Mouse (Mus musculus): ENCODE results near the gene Swt1. TPM values are rescaled to one million over a fixed set of nuclear protein-coding genes. Genes with fewer than 3 reads are reported as not detected.
A peak's percentile ranks its signal among the peaks of the same experiment; 100 is the strongest.

The Swt1 gene
- polyA plus RNA-seq, 1 experiment from 2014 or later: 31.9 TPM

DNA sequence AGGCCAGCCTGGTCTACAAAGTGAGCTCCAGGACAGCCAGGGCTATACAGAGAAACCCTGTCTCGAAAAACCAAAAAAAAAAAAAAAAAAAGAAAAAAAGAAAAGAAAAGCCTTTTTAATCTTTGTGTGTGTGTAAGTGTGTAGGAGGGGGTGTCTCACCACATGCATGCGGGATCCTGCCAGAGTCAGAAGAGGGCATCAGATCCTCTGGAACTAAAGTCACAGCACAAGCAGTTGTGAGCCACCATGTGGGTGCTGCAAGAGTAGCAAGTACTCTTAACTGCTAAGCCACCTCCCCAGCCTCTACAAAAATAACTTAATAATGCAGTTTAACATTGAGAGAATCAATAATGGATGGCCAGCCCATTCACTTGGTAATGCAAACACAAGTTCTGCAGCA lies 22.6 kb upstream of the Swt1 start:
- WGBS: 92% methylated on average over 1 of the region's 2 CpGs
- no peaks in the 10 kb centered on the region for H3K27me3 ChIP-seq (ENCODE audit: control insufficient read depth, insufficient read depth, low read length)
- no peak overlapping the region for H3K9ac ChIP-seq (replicated peaks; ENCODE audit: low read depth, low read length)
- no peak overlapping the region for H3K4me3 ChIP-seq (ENCODE audit: low read depth, low read length)
- no peaks in the 10 kb centered on the region for H3K9me3 ChIP-seq (ENCODE audit: control insufficient read depth, low read depth, low read length)
- H3K27ac ChIP-seq (ENCODE audit: low read length): no peak overlapping the region
- no peak overlapping the region for H3K4me2 ChIP-seq (replicated peaks; ENCODE audit: low read depth, low read length)
- no peaks in the 10 kb centered on the region for H3K4me1 ChIP-seq (ENCODE audit: control insufficient read depth, insufficient read depth, low read length)
- ATAC-seq (ENCODE audit: insufficient number of reproducible peaks, insufficient read depth, low FRiP score, low read depth): no peak
- H3K36me3 ChIP-seq (ENCODE audit: control insufficient read depth, insufficient read depth, low read length): peaks cover 47% of the 10 kb centered on the region

DNA sequence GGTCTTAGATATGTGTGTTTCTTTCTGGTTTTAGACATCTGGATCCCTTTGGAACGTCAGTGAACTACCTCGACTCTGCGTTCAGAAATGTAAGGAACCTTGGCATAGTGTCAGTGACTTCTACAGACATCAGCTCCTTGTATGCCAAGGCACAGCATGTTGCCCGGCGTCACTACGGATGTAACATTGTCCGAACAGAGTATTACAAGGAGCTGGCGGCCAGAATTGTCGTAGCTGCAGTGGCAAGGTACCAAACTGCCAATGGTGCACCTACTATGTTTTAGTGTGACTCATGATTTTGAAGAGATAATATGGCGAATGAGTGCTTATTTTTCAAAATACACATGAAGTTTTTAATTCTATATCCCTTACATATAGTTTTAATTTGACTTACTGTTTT lies 21.6 kb upstream of the Swt1 start:
- Histone ChIP-seq H3K36me3 (ENCODE audit: control insufficient read depth, insufficient read depth, low read length) (peaks cover 54% of the 10 kb centered on the region), H3K9me3 (ENCODE audit: control insufficient read depth, low read depth, low read length) (no peaks in the 10 kb centered on the region), H3K4me3 (ENCODE audit: low read depth, low read length) (no peak overlapping the region), H3K27me3 (ENCODE audit: control insufficient read depth, insufficient read depth, low read length) (no peaks in the 10 kb centered on the region), H3K9ac (replicated peaks; ENCODE audit: low read depth, low read length) (no peak overlapping the region), H3K4me2 (replicated peaks; ENCODE audit: low read depth, low read length) (no peak overlapping the region), H3K27ac (ENCODE audit: low read length) (no peak overlapping the region), H3K4me1 (ENCODE audit: control insufficient read depth, insufficient read depth, low read length) (no peaks in the 10 kb centered on the region)
- 96% methylated on average over 10 of the region's 10 CpGs for WGBS
- no peak for ATAC-seq (ENCODE audit: insufficient number of reproducible peaks, insufficient read depth, low FRiP score, low read depth)

DNA sequence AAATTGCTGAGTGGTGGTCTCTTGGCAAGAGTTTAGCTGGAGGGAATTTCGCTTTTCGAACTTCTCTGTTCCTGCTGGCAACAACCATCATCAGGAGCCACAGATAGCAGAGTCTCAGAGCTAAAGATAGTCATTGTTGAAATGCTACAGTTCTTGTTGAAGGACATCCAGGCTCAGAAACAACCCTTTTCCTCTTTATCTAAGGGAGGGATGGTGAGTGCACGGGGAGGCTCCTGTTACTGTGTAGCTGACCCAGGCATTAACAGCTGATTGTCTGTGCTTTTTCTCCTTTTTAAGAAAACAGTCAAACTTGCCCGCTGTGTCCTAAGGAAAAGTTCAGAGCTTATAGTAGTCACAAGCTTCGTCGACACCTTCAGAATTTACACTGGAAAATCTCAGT lies 7.2 kb upstream of the Swt1 start:
- H3K4me1 ChIP-seq (ENCODE audit: control insufficient read depth, insufficient read depth, low read length): no peaks in the 10 kb centered on the region
- no peak for ATAC-seq (ENCODE audit: insufficient number of reproducible peaks, insufficient read depth, low FRiP score, low read depth)
- no peak overlapping the region for H3K4me3 ChIP-seq (ENCODE audit: low read depth, low read length)
- WGBS: 74% methylated on average over 6 of the region's 6 CpGs
- H3K4me2 ChIP-seq (replicated peaks; ENCODE audit: low read depth, low read length): no peak overlapping the region
- no peak overlapping the region for H3K9ac ChIP-seq (replicated peaks; ENCODE audit: low read depth, low read length)
- H3K9me3 ChIP-seq (ENCODE audit: control insufficient read depth, low read depth, low read length): no peaks in the 10 kb centered on the region
- H3K27ac ChIP-seq (ENCODE audit: low read length): no peak overlapping the region
- H3K36me3 ChIP-seq (ENCODE audit: control insufficient read depth, insufficient read depth, low read length): peaks cover 36% of the 10 kb centered on the region
- no peaks in the 10 kb centered on the region for H3K27me3 ChIP-seq (ENCODE audit: control insufficient read depth, insufficient read depth, low read length)

GRCm38 (mm10) chr1:151429316-151429715 lies 1.1 kb upstream of the Swt1 start:
- peak overlapping the region; percentile 97; the same call in 1 of the 2 replicates for H3K27ac ChIP-seq (ENCODE audit: low read length)
- 32% methylated on average over 9 of the region's 9 CpGs for WGBS
- no peaks in the 10 kb centered on the region for H3K27me3 ChIP-seq (ENCODE audit: control insufficient read depth, insufficient read depth, low read length)
- H3K4me2 ChIP-seq (replicated peaks; ENCODE audit: low read depth, low read length): peak overlapping the region; percentile 49
- no peak for ATAC-seq (ENCODE audit: insufficient number of reproducible peaks, insufficient read depth, low FRiP score, low read depth)
- peaks cover 3% of the 10 kb centered on the region; the same call in 1 of the 2 replicates for H3K36me3 ChIP-seq (ENCODE audit: control insufficient read depth, insufficient read depth, low read length)
- H3K9me3 ChIP-seq (ENCODE audit: control insufficient read depth, low read depth, low read length): no peaks in the 10 kb centered on the region
- H3K4me3 ChIP-seq (ENCODE audit: low read depth, low read length): peak overlapping the region; percentile 88
- peaks cover 11% of the 10 kb centered on the region for H3K4me1 ChIP-seq (ENCODE audit: control insufficient read depth, insufficient read depth, low read length)
- H3K9ac ChIP-seq (replicated peaks; ENCODE audit: low read depth, low read length): peak overlapping the region; percentile 93

DNA sequence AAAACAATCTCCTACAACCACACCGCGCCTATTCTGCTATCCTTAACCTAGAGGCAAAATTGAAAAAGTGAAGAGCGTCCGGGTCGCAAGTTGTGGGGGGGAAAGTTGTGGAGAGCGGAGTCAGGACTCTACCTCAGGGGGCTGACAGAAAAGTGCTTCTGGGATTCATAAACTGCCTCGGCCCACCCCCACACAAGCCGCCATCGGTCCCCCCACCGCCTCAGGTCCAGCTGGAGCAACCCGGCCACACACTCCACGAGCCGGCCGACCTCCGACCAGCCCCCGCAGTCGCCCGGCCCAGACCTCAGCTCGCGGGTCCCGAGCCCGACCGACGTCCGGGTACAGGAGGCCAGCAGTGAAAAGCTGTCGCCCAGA lies 380 bp downstream of the Swt1 start:
- H3K27ac ChIP-seq (ENCODE audit: low read length): peak overlapping the region; percentile 77; the same call in 1 of the 2 replicates
- no peaks in the 10 kb centered on the region for H3K27me3 ChIP-seq (ENCODE audit: control insufficient read depth, insufficient read depth, low read length)
- H3K36me3 ChIP-seq (ENCODE audit: control insufficient read depth, insufficient read depth, low read length): no peaks in the 10 kb centered on the region
- peak overlapping the region; percentile 71 for H3K9ac ChIP-seq (replicated peaks; ENCODE audit: low read depth, low read length)
- peaks cover 11% of the 10 kb centered on the region for H3K4me1 ChIP-seq (ENCODE audit: control insufficient read depth, insufficient read depth, low read length)
- H3K4me3 ChIP-seq (ENCODE audit: low read depth, low read length): peak overlapping the region; percentile 88
- peak; percentile 64 for ATAC-seq (ENCODE audit: insufficient number of reproducible peaks, insufficient read depth, low FRiP score, low read depth)
- WGBS: under 1% methylated on average over 26 of the region's 26 CpGs
- H3K4me2 ChIP-seq (replicated peaks; ENCODE audit: low read depth, low read length): peak overlapping the region; percentile 58
- H3K9me3 ChIP-seq (ENCODE audit: control insufficient read depth, low read depth, low read length): no peaks in the 10 kb centered on the region

DNA sequence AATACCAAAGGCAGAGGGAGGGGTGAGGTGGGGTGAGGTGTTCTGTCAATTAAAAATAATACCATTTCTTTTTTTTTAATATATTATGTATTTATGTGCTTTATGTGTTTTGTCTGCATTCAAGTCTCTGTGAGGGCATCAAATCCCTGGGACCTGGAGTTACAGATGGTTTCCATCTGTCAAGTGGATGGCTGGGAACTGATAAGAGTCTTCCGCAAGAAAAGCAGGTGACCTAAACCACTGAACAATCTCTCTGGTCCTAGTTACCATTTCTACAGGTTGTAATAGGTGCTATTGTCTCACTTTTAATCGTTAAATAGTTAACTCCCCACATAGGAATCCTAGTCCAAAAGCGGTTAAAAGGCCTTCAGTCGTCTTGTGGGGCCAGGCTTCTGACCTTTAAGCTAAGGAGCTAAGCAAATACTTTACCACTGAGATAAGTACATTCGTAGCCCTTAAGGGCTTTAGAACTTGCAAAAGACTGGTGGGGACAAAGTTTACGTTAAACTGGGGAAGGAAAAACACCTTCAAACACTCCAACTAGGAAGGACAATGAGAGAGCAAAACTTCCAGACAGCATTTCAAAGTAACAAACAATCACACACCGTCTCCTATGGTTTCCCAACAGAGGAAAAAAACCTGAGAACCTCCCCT lies 1.2 kb downstream of the Swt1 start:
- H3K27ac ChIP-seq (ENCODE audit: low read length): no peak overlapping the region
- H3K4me1 ChIP-seq (ENCODE audit: control insufficient read depth, insufficient read depth, low read length): peaks cover 11% of the 10 kb centered on the region
- no peak for ATAC-seq (ENCODE audit: insufficient number of reproducible peaks, insufficient read depth, low FRiP score, low read depth)
- peak overlapping the region; percentile 88 for H3K4me3 ChIP-seq (ENCODE audit: low read depth, low read length)
- no peaks in the 10 kb centered on the region for H3K36me3 ChIP-seq (ENCODE audit: control insufficient read depth, insufficient read depth, low read length)
- peak overlapping the region; percentile 18; the same call in 1 of the 2 replicates for H3K9ac ChIP-seq (replicated peaks; ENCODE audit: low read depth, low read length)
- H3K27me3 ChIP-seq (ENCODE audit: control insufficient read depth, insufficient read depth, low read length): no peaks in the 10 kb centered on the region
- H3K9me3 ChIP-seq (ENCODE audit: control insufficient read depth, low read depth, low read length): no peaks in the 10 kb centered on the region
- peak overlapping the region; percentile 58 for H3K4me2 ChIP-seq (replicated peaks; ENCODE audit: low read depth, low read length)
- 9% methylated on average over 7 of the region's 7 CpGs for WGBS

DNA sequence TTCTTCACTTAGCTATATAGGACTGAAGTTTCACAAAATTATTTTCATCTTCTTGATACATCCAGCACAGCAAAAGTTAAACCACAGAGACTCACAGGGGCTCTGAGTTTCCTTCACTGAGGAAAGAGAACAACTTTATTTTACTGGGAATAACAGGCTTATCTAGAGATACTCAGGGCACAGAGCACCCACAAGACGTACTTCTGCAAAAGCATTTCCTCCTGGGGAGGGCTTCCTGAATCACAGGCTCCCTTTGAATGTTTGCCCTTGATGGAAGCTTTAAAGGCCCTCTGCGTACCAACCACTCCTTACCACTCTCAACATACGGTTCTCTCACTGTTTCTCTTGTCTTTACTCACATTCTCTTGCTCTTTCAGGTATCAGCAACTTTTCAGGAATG lies 6.1 kb downstream of the Swt1 start:
- ATAC-seq (ENCODE audit: insufficient number of reproducible peaks, insufficient read depth, low FRiP score, low read depth): no peak
- Histone ChIP-seq H3K27ac (ENCODE audit: low read length) (no peak overlapping the region), H3K4me3 (ENCODE audit: low read depth, low read length) (no peak overlapping the region), H3K9me3 (ENCODE audit: control insufficient read depth, low read depth, low read length) (no peaks in the 10 kb centered on the region), H3K4me2 (replicated peaks; ENCODE audit: low read depth, low read length) (no peak overlapping the region), H3K27me3 (ENCODE audit: control insufficient read depth, insufficient read depth, low read length) (no peaks in the 10 kb centered on the region), H3K4me1 (ENCODE audit: control insufficient read depth, insufficient read depth, low read length) (peaks cover 4% of the 10 kb centered on the region), H3K36me3 (ENCODE audit: control insufficient read depth, insufficient read depth, low read length) (peaks cover 15% of the 10 kb centered on the region), H3K9ac (replicated peaks; ENCODE audit: low read depth, low read length) (no peak overlapping the region)
- 62% methylated on average over 3 of the region's 3 CpGs for WGBS

- Histone ChIP-seq H3K27me3 (ENCODE audit: control insufficient read depth, insufficient read depth, low read length) (no peaks in the 10 kb centered on the region), H3K9ac (replicated peaks; ENCODE audit: low read depth, low read length) (no peak overlapping the region), H3K9me3 (ENCODE audit: control insufficient read depth, low read depth, low read length) (no peaks in the 10 kb centered on the region), H3K4me3 (ENCODE audit: low read depth, low read length) (no peak overlapping the region), H3K27ac (ENCODE audit: low read length) (no peak overlapping the region), H3K4me1 (ENCODE audit: control insufficient read depth, insufficient read depth, low read length) (no peaks in the 10 kb centered on the region), H3K36me3 (ENCODE audit: control insufficient read depth, insufficient read depth, low read length) (peaks cover 16% of the 10 kb centered on the region), H3K4me2 (replicated peaks; ENCODE audit: low read depth, low read length) (no peak overlapping the region)
- no peak for ATAC-seq (ENCODE audit: insufficient number of reproducible peaks, insufficient read depth, low FRiP score, low read depth)
- 86% methylated on average over 3 of the region's 3 CpGs for WGBS
Measured at GRCm38 (mm10) chr1:151409827-151410226, 18.4 kb downstream of the Swt1 start.

GRCm38 (mm10) chr1:151390029-151390428 lies 38.2 kb downstream of the Swt1 start:
- Histone ChIP-seq H3K4me2 (replicated peaks; ENCODE audit: low read depth, low read length) (no peak overlapping the region), H3K36me3 (ENCODE audit: control insufficient read depth, insufficient read depth, low read length) (peaks cover 16% of the 10 kb centered on the region), H3K9me3 (ENCODE audit: control insufficient read depth, low read depth, low read length) (no peaks in the 10 kb centered on the region), H3K27me3 (ENCODE audit: control insufficient read depth, insufficient read depth, low read length) (no peaks in the 10 kb centered on the region), H3K4me3 (ENCODE audit: low read depth, low read length) (no peak overlapping the region), H3K4me1 (ENCODE audit: control insufficient read depth, insufficient read depth, low read length) (no peaks in the 10 kb centered on the region), H3K27ac (ENCODE audit: low read length) (no peak overlapping the region), H3K9ac (replicated peaks; ENCODE audit: low read depth, low read length) (no peak overlapping the region)
- 95% methylated on average over 1 of the region's 1 CpGs for WGBS
- ATAC-seq (ENCODE audit: insufficient number of reproducible peaks, insufficient read depth, low FRiP score, low read depth): no peak
